Mouse (Mus musculus) kidney, postnatal 0 days (tissue): ENCODE measurements around the gene Lmo7. TPM values are rescaled to one million over a fixed set of nuclear protein-coding genes. Genes with fewer than 3 reads are reported as not detected.

ENCODE experiments used
- ATAC-seq: fragments of 200-750 bp; cut with Nextera tagmentation; replicated peaks from 2 replicates; pipeline ENCODE4 v1.8.0; 2017; ENCODE audit warnings: low read depth, moderate number of reproducible peaks, moderate TSS enrichment, moderate library complexity; ENCODE audit not compliant: low FRiP score
- DNase-seq: peaks from one replicate; pipeline ENCODE4 v3.0.0-alpha.2; 2016; ENCODE audit warnings: low spot score
- H3K27ac ChIP-seq: fragments of 300-500 bp; sonication (generic); 2 replicates; pipeline ENCODE4 v1.5.1; 2014; ENCODE audit warnings: mild to moderate bottlenecking
- H3K27me3 ChIP-seq: fragments of 300-500 bp; sonication (generic); 2 replicates; pipeline ENCODE4 v1.6.1; 2014; ENCODE audit warnings: low read length, mixed read lengths; ENCODE audit not compliant: insufficient read depth
- H3K36me3 ChIP-seq: fragments of 300-500 bp; sonication (generic); 2 replicates; pipeline ENCODE4 v1.6.1; 2014; ENCODE audit warnings: low read length, mixed read lengths; ENCODE audit not compliant: insufficient read depth
- H3K4me1 ChIP-seq: fragments of 300-500 bp; sonication (generic); replicated peaks from 2 replicates; pipeline ENCODE4 v1.6.1; 2014; ENCODE audit warnings: antibody characterized with exemption, low read length, mixed read lengths; ENCODE audit not compliant: insufficient read depth
- H3K4me2 ChIP-seq: fragments of 300-500 bp; sonication (generic); 2 replicates; pipeline ENCODE4 v1.6.1; 2014; ENCODE audit warnings: mild to moderate bottlenecking, low read length, moderate library complexity, mixed read lengths
- H3K4me3 ChIP-seq: fragments of 300-500 bp; sonication (generic); replicated peaks from 2 replicates; pipeline ENCODE4 v1.5.1; 2014; ENCODE audit warnings: low read depth, low read length
- H3K9ac ChIP-seq: fragments of 300-500 bp; sonication (generic); 2 replicates; pipeline ENCODE4 v1.6.1; 2014; ENCODE audit warnings: low read depth, low read length
- H3K9me3 ChIP-seq: fragments of 300-500 bp; sonication (generic); replicated peaks from 2 replicates; pipeline ENCODE4 v1.6.1; 2016; ENCODE audit warnings: low read length, inconsistent platforms, mixed read lengths
- CTCF ChIP-seq: IDR thresholded peaks from 2 replicates; pipeline ENCODE4 v1.5.1; 2016; ENCODE audit warnings: antibody characterized with exemption, low read depth, mild to moderate bottlenecking, moderate library complexity
- WGBS: fragments of 180-500 bp; shearing (Covaris S2); extraction: QIAGEN DNeasy Blood & Tissue Kit; methylation state at CpG from one replicate; pipeline ENCODE4 v1.1.7; 2014; 5-methylcytosine and 5-hydroxymethylcytosine counted together
- polyA plus RNA-seq: library from polyadenylated mRNA; unstranded; fragments of >200 nt; fragmentation: Nextera tagmentation; extraction: Ambion mirVana; gene quantifications from 2 replicates; pipeline ENCODE4 v1.2.1, GENCODE M21; 2015

Lmo7 gene
- polyA plus RNA-seq, 1 experiment from 2014 or later: 14.2 TPM

- H3K9ac ChIP-seq: no peak overlapping the region
- no peak for ATAC-seq
- no peak for TF ChIP-seq CTCF
- no peaks in the 10 kb centered on the region for H3K9me3 ChIP-seq
- H3K4me3 ChIP-seq: no peak overlapping the region
- 34% methylated on average over 4 of the region's 4 CpGs for WGBS
- H3K4me2 ChIP-seq: no peak overlapping the region
- no peaks in the 10 kb centered on the region for H3K36me3 ChIP-seq
- H3K27ac ChIP-seq: no peak overlapping the region
- H3K4me1 ChIP-seq: no peaks in the 10 kb centered on the region
- DNase-seq: peak; percentile 24
- no peaks in the 10 kb centered on the region for H3K27me3 ChIP-seq
Measured at GRCm38 (mm10) chr14:101776296-101777128, 46.8 kb downstream of the Lmo7 start.

- DNase-seq (no peak), ATAC-seq (no peak)
- Histone ChIP-seq H3K27ac (no peak overlapping the region), H3K9ac (no peak overlapping the region), H3K4me1 (no peaks in the 10 kb centered on the region), H3K4me2 (no peak overlapping the region), H3K9me3 (no peaks in the 10 kb centered on the region), H3K27me3 (no peaks in the 10 kb centered on the region), H3K36me3 (no peaks in the 10 kb centered on the region), H3K4me3 (no peak overlapping the region)
- no peak for TF ChIP-seq CTCF
- WGBS: 46% methylated on average over 3 of the region's 3 CpGs
Measured at GRCm38 (mm10) chr14:101777129-101777493, 47.4 kb downstream of the Lmo7 start.

- Histone ChIP-seq H3K4me1 (no peaks in the 10 kb centered on the region), H3K27me3 (no peaks in the 10 kb centered on the region), H3K27ac (no peak overlapping the region), H3K36me3 (no peaks in the 10 kb centered on the region), H3K9ac (no peak overlapping the region), H3K4me2 (no peak overlapping the region), H3K4me3 (no peak overlapping the region), H3K9me3 (no peaks in the 10 kb centered on the region)
- no peak for TF ChIP-seq CTCF
- DNase-seq (no peak), ATAC-seq (no peak)
- WGBS: 95% methylated on average over 3 of the region's 3 CpGs
Measured at GRCm38 (mm10) chr14:101778426-101778825, 48.7 kb downstream of the Lmo7 start.

- H3K4me2 ChIP-seq: no peak overlapping the region
- ATAC-seq: no peak
- H3K4me1 ChIP-seq: no peaks in the 10 kb centered on the region
- H3K4me3 ChIP-seq: no peak overlapping the region
- DNase-seq: no peak
- H3K9ac ChIP-seq: no peak overlapping the region
- no peak for TF ChIP-seq CTCF
- H3K27me3 ChIP-seq: no peaks in the 10 kb centered on the region
- 89% methylated on average over 10 of the region's 10 CpGs for WGBS
- no peaks in the 10 kb centered on the region for H3K36me3 ChIP-seq
- H3K27ac ChIP-seq: no peak overlapping the region
- H3K9me3 ChIP-seq: no peaks in the 10 kb centered on the region
Measured at GRCm38 (mm10) chr14:101780016-101780415, 50.3 kb downstream of the Lmo7 start.

- TF ChIP-seq CTCF: no peak
- Histone ChIP-seq H3K36me3 (no peaks in the 10 kb centered on the region), H3K4me2 (no peak overlapping the region), H3K4me3 (no peak overlapping the region), H3K9me3 (no peaks in the 10 kb centered on the region), H3K27ac (no peak overlapping the region), H3K27me3 (no peaks in the 10 kb centered on the region), H3K4me1 (no peaks in the 10 kb centered on the region), H3K9ac (no peak overlapping the region)
- WGBS: 61% methylated on average over 11 of the region's 11 CpGs
- ATAC-seq (no peak), DNase-seq (no peak)
Measured at GRCm38 (mm10) chr14:101781219-101781618, 51.5 kb downstream of the Lmo7 start.

- no peaks in the 10 kb centered on the region for H3K9me3 ChIP-seq
- no peak overlapping the region for H3K4me2 ChIP-seq
- H3K36me3 ChIP-seq: no peaks in the 10 kb centered on the region
- H3K27ac ChIP-seq: no peak overlapping the region
- WGBS: 11% methylated on average over 3 of the region's 3 CpGs
- ATAC-seq: no peak
- no peaks in the 10 kb centered on the region for H3K4me1 ChIP-seq
- DNase-seq: peak; percentile 86
- no peaks in the 10 kb centered on the region for H3K27me3 ChIP-seq
- no peak overlapping the region for H3K9ac ChIP-seq
- peak; percentile 89 for TF ChIP-seq CTCF
- H3K4me3 ChIP-seq: no peak overlapping the region
Measured at GRCm38 (mm10) chr14:101781943-101782510, 52.3 kb downstream of the Lmo7 start.
